Mouse (Mus musculus) G1E (cell line): ENCODE results near the gene Serpinb6a. TPM values are rescaled to one million over a fixed set of nuclear protein-coding genes. Genes with fewer than 3 reads are reported as not detected.

Source experiments
- ATAC-seq: 2 replicates; pipeline ENCODE4 v1.8.0; 2016; ENCODE audit warnings: mild to moderate bottlenecking; ENCODE audit not compliant: insufficient number of reproducible peaks, poor library complexity, low FRiP score, severe bottlenecking; ENCODE audit errors: extremely low read depth
- DNase-seq: peaks from one replicate; pipeline ENCODE4 v3.0.0; 2012; ENCODE audit warnings: low spot score
- H3K27me3 ChIP-seq: 2 replicates; pipeline ENCODE4 v1.6.1; 2012; ENCODE audit warnings: mild to moderate bottlenecking, low read length, inconsistent platforms; ENCODE audit not compliant: insufficient read depth
- H3K36me3 ChIP-seq: replicated peaks from 2 replicates; pipeline ENCODE3; 2012; ENCODE audit warnings: mild to moderate bottlenecking, inconsistent platforms
- H3K4me1 ChIP-seq: 2 replicates; pipeline ENCODE4 v1.6.1; 2012; ENCODE audit warnings: low read depth, low read length, inconsistent platforms, mixed read lengths; ENCODE audit not compliant: insufficient read depth
- H3K4me3 ChIP-seq: 2 replicates; pipeline ENCODE4 v1.5.1; 2012; ENCODE audit warnings: low read depth, mild to moderate bottlenecking, inconsistent platforms, low read length, moderate library complexity, mixed read lengths
- H3K9me3 ChIP-seq: replicated peaks from 2 replicates; pipeline ENCODE4 v1.6.1; 2012; ENCODE audit warnings: inconsistent platforms
- CTCF ChIP-seq: IDR thresholded peaks from 2 replicates; pipeline ENCODE4 v1.5.1; 2012; ENCODE audit warnings: low read depth, low read length, inconsistent platforms, mixed read lengths
- GATA1 ChIP-seq: IDR thresholded peaks from 2 replicates; pipeline ENCODE4 v1.6.1; 2012; ENCODE audit warnings: borderline replicate concordance, low read length, inconsistent platforms, mixed read lengths
- GATA2 ChIP-seq: IDR thresholded peaks from 2 replicates; pipeline ENCODE4 v1.6.1; 2012; ENCODE audit warnings: low read depth, low read length, inconsistent platforms, borderline replicate concordance
- POLR2AphosphoS5 ChIP-seq: IDR thresholded peaks from 2 replicates; pipeline ENCODE4 v1.6.1; 2012; ENCODE audit warnings: low read depth, low read length, inconsistent platforms; ENCODE audit not compliant: insufficient replicate concordance
- TAL1 ChIP-seq: conservative IDR thresholded peaks from 2 replicates; pipeline ENCODE4 v1.6.1; 2012; ENCODE audit warnings: low read depth, low read length, inconsistent platforms, mixed read lengths
- polyA plus RNA-seq: library from polyadenylated mRNA; stranded (reverse); fragments of >175 nt; gene quantifications from 2 replicates; pipeline ENCODE4 v1.2.3, GENCODE M21; 2012
- total RNA-seq, 2 experiments: library from RNA; stranded (forward) in 1 of 2; stranded (reverse) in 1 of 2; fragments of 200-1000 nt in 1 of 2; fragments of >200 nt in 1 of 2; fragmentation: Nextera tagmentation in 1 of 2; gene quantifications; 2 replicates each; pipeline ENCODE4 v1.2.3; 2014 to 2017

The Serpinb6a gene
- 12.1 and 22.7 TPM in 2 replicates for total RNA-seq (2014; fragmentation: Nextera tagmentation)
- total RNA-seq (2017), result 9.8 and 10.9 TPM in 2 replicates
- polyA plus RNA-seq, result 2.1 and 3.8 TPM in 2 replicates

DNA sequence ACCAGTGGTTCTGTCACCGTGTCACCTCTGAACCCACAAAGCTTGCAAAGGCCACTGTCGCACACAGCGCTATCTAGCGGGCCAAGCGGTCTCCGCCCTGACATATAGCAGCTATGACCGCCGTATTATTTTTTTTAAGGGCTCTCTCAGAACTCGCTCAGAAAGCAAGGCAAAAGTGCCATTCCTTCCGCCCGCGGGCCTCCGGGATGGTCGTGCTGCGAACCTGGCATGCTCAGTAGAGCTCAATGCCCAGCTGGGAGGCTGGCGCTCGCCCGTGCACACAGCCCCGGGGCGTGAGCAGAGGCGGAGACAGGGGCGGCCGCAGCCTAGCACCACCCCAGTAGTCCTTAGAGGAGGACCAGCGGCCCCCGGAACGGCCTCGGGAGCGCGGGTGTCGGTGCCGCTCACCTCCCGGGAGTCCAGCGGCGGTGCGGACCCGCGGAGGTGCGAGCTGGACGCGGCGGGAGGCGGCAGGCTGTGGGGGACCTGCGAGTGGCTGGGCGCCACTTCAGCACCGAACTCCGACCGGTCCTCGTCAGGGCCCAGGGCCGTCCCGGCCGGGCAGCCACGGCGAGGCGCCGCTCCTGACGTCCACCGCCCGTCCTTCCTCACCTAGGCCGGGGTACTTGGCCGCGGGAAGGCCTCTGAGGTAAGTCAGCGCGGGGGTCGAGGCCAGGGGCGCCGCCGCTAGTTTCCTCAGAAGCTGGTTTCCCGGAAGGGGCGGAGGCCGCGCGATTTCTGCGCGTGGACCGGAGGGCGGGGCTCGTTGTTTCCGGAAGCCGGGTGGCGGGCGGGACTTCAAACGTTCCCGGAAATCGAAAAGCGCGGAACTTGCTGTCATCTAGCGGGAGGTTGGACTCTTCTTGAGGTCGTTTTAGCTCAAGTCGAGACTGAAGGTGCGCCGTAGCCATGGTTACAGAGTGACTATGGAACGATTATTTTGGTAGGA lies at the start of gene Serpinb6a, which contains the start of gene Ripk1:
Gene Serpinb6a, minus strand, starts transcription at position 737 of the 949 bp plus-strand sequence.
Gene Ripk1, plus strand, starts transcription at position 306 of the 949 bp plus-strand sequence.
- H3K4me1 ChIP-seq, result peaks cover 27% of the 10 kb centered on the region
- H3K9me3 ChIP-seq, result no peaks in the 10 kb centered on the region
- DNase-seq (peak; percentile 85), ATAC-seq (peak; percentile 88)
- peak within 1 kb of the TSS; percentile 100 for H3K4me3 ChIP-seq
- H3K36me3 ChIP-seq, result peaks cover 12% of the 10 kb centered on the region
- H3K27me3 ChIP-seq, result no peaks in the 10 kb centered on the region
- TF ChIP-seq GATA1 (no peak), TAL1 (no peak), GATA2 (no peak), CTCF (no peak), POLR2AphosphoS5 (no peak)

DNA sequence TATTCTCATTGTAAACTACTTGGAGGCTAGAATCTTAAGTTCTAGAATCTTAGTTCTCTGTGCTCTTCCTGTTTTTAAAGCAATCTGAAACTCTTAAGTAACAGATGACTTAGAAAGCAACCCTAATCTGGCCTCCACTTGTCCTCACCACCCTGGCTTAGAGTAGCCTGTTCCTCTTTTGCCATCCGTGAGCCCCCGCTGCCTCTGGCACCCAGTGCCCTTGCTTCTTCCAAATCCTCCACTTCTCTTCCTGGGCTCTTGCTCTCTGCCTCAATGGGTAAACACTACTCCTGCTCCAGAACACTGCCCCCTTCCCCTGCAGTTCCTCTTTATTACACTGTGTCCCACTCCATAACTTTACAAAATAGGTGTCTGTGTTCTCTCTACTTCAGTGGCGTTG lies 49.1 kb upstream of the Serpinb6a start:
- Histone ChIP-seq H3K36me3 (peaks cover 56% of the 10 kb centered on the region), H3K4me1 (peaks cover 9% of the 10 kb centered on the region), H3K27me3 (no peaks in the 10 kb centered on the region), H3K4me3 (no peak overlapping the region), H3K9me3 (0 out of 2 replicates have a peak, but pooled peaks cover 2% of the 10 kb centered on the region)
- no peak for TF ChIP-seq GATA2
- no peak for TF ChIP-seq GATA1
- no peak for TF ChIP-seq TAL1
- TF ChIP-seq CTCF, result no peak
- TF ChIP-seq POLR2AphosphoS5, result no peak
- ATAC-seq (no peak), DNase-seq (no peak)

DNA sequence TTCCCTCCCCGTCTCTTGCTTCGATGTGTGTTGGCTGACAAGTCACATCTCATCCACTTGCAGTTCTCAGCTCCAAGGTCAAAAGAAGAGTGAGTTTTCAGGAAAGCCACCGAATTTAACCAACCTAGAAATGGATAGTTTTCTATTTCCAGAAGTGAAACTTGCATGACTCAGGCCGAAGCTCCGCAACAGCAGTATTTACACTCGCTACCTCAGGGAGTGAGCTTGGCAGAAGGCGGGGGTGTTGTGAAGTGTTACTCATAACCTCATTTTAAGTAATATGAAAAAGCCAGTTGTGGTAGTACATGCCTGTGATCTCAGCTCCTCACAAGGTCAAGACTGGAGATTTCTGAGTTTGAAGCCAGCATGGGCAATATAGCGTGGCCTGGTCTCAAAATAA lies 47.9 kb upstream of the Serpinb6a start:
- H3K36me3 ChIP-seq, result peaks cover 54% of the 10 kb centered on the region
- TF ChIP-seq GATA2 (no peak), CTCF (no peak), TAL1 (no peak), GATA1 (no peak)
- no peaks in the 10 kb centered on the region for H3K9me3 ChIP-seq
- peaks cover 9% of the 10 kb centered on the region for H3K4me1 ChIP-seq
- no peak overlapping the region for H3K4me3 ChIP-seq
- no peak for ATAC-seq
- no peaks in the 10 kb centered on the region for H3K27me3 ChIP-seq
- no peak for DNase-seq

GRCm38 (mm10) chr13:34047526-34047925 lies 44.9 kb upstream of the Serpinb6a start:
- TF ChIP-seq POLR2AphosphoS5, result no peak
- no peak for TF ChIP-seq GATA1
- no peak for TF ChIP-seq TAL1
- no peak for TF ChIP-seq GATA2
- no peak for TF ChIP-seq CTCF
- Histone ChIP-seq H3K9me3 (no peaks in the 10 kb centered on the region), H3K36me3 (peaks cover 40% of the 10 kb centered on the region), H3K4me1 (peaks cover 3% of the 10 kb centered on the region; the same call in 1 of the 2 replicates), H3K27me3 (no peaks in the 10 kb centered on the region), H3K4me3 (no peak overlapping the region)
- ATAC-seq (no peak), DNase-seq (no peak)

DNA sequence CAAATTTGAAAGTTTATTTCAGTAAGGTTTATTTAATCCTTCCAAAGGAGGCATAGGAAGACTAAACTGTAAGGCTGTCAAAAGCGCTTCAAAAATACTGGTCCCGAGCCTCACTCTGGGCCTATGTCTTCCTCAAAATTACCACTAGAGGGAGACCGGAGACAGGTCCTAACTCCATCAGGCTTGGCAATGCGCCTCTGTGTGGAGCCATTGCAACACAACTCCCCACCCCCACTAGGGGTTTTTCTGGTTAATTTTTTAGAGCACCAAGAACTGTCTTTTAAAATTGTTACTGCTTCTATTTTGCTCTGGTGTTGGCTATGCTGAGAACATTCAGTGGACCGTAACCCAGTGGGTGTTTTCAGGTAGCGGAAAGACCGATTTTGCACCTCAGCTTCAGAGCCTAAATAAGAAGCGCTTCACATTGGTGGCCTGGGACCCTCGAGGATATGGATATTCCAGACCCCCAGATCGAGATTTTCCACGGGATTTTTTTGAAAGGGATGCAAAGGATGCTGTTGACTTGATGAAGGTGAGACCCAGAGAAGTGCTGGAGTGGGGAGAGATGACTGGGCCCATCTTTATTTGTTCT lies 43.9 kb upstream of the Serpinb6a start:
- Histone ChIP-seq H3K9me3 (no peaks in the 10 kb centered on the region), H3K36me3 (peaks cover 41% of the 10 kb centered on the region), H3K4me1 (no peaks in the 10 kb centered on the region), H3K4me3 (no peak overlapping the region), H3K27me3 (no peaks in the 10 kb centered on the region)
- no peak for TF ChIP-seq POLR2AphosphoS5
- TF ChIP-seq GATA2, result no peak
- peak; percentile 80 for TF ChIP-seq CTCF
- TF ChIP-seq TAL1, result no peak
- no peak for TF ChIP-seq GATA1
- ATAC-seq, result peak; percentile 60; the same call in 1 of the 2 replicates
- peak; percentile 63 for DNase-seq

DNA sequence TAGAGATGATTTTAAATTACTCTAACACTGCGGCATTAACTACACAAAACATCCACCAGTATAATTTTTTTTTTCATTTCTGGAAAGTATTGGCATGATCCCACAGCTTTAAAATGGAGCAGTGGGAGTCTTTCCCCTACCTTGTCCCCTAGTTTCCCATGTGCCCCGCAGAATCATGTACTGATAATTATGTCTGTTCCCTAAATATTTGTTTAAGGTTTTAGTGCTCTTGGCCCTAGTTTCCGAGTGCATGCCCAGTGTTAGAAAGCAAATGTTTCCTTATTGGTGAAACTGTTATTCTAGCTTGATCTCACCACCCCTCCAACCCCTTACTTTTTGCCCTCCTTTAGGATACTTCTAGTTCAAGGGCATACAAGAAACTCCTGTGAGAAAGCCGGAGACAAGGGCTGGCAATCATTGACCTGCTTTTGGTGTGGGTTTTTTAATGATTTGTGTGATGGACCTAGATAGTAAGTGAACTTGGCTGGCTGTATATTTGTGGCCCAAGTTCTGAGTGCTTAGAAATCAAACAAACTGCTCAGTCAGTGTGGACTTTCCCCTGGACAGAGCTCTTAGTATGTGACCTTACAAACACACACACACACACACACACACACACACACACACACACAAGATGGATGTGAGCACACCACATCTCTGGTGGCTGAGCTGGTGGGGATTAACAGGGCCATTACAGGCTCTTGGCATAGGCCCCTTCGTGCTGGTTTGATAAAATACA lies 43.1 kb upstream of the Serpinb6a start:
- DNase-seq (no peak), ATAC-seq (no peak)
- no peak for TF ChIP-seq CTCF
- no peak for TF ChIP-seq GATA2
- no peak for TF ChIP-seq TAL1
- TF ChIP-seq POLR2AphosphoS5, result no peak
- no peak for TF ChIP-seq GATA1
- peaks cover 38% of the 10 kb centered on the region for H3K36me3 ChIP-seq
- no peaks in the 10 kb centered on the region for H3K9me3 ChIP-seq
- no peak overlapping the region for H3K4me3 ChIP-seq
- no peaks in the 10 kb centered on the region for H3K27me3 ChIP-seq
- no peaks in the 10 kb centered on the region for H3K4me1 ChIP-seq
